Mouse (Mus musculus) olfactory bulb, adult 2 months (tissue): ENCODE results near the gene Arhgap28.

Source experiments
- CTCF ChIP-seq: fragments of 200-500 bp; IDR thresholded peaks from 2 replicates; pipeline ENCODE4 v1.5.1; 2012; ENCODE audit warnings: low read depth, mild to moderate bottlenecking, low read length, moderate library complexity; ENCODE audit not compliant: insufficient read depth
- POLR2A ChIP-seq: fragments of 200-500 bp; IDR thresholded peaks from 2 replicates; pipeline ENCODE4 v1.6.1; 2012; ENCODE audit warnings: mild to moderate bottlenecking, low read depth, low read length, moderate library complexity; ENCODE audit not compliant: insufficient read depth

- TF ChIP-seq CTCF, result no peak
- TF ChIP-seq POLR2A, result no peak
These were observed 72.5 kb downstream of the Arhgap28 start for GRCm38 (mm10) chr17:67931396-67931795.
